In genomic region chr2:32964659-32965457, GRCm38 (mm10) we compare ENCODE assay signal across 9 mouse cellular contexts. TPM values are rescaled to one million over a fixed set of nuclear protein-coding genes. Genes with fewer than 3 reads are reported as not detected.
DNase-seq lines count a peak whose midpoint lies in the region; ATAC-seq and TF ChIP-seq lines count a peak whose summit lies in the region.
"Had no signal": no experiment of that assay in that cellular context is flagged by ENCODE, and none has a peak within 500 bp of the region (broad histone marks: within the 10 kb centered on the region; RNA-seq: fewer than 3 reads in every experiment).

No protein-coding gene starts in this region.

- no peak for TF ChIP-seq CTCF in layer of hippocampus, adult 2 months (conservative IDR thresholded peaks at IDR 0.05)

- no peak for ATAC-seq in lung, embryonic 16.5 days (ENCODE audit: low read depth)
- no peak for ATAC-seq in embryonic facial prominence, embryonic 15.5 days (ENCODE audit: insufficient number of reproducible peaks, low FRiP score, low TSS enrichment, low read depth)
- ATAC-seq: hindbrain, embryonic 16.5 days had no signal

- peaks cover 40% of the 10 kb centered on the region for H3K4me1 ChIP-seq in lung, embryonic 16.5 days (replicated peaks; ENCODE audit: control insufficient read depth, insufficient read depth, low read length)
- H3K4me1 ChIP-seq in embryonic facial prominence, embryonic 15.5 days, result peaks cover 48% of the 10 kb centered on the region

- no peaks in the 10 kb centered on the region for H3K9me3 ChIP-seq in lung, embryonic 16.5 days (ENCODE audit: control insufficient read depth, low read length)
- H3K9me3 ChIP-seq in embryonic facial prominence, embryonic 15.5 days (replicated peaks), result no peaks in the 10 kb centered on the region

- no peak for DNase-seq in lung, postnatal 4 days
- DNase-seq in NIH3T3 (ENCODE audit: low read depth), result peak; percentile 17
- peak; percentile 20 for DNase-seq in naive thymus-derived CD4-positive, alpha-beta T cell, adult 2 months (ENCODE audit: low read depth)
- DNase-seq in adrenal gland, adult 8-10 months, result no peak
- no peak for DNase-seq in adrenal gland, postnatal 25 days
- no peak for DNase-seq in layer of hippocampus, adult 2 months (ENCODE audit: low spot score in 2 of 2)

- no peaks in the 10 kb centered on the region for H3K27me3 ChIP-seq in lung, embryonic 16.5 days (ENCODE audit: control insufficient read depth, insufficient read depth, low read depth, low read length)
- no peaks in the 10 kb centered on the region for H3K27me3 ChIP-seq in embryonic facial prominence, embryonic 15.5 days

- H3K27ac ChIP-seq in lung, embryonic 16.5 days (ENCODE audit: low read length), result 0 out of 2 replicates have a peak overlapping the region, but pooled peaks have one; percentile 30
- H3K27ac ChIP-seq in embryonic facial prominence, embryonic 15.5 days (replicated peaks), result peak overlapping the region; percentile 39; the same call in 1 of the 2 replicates
- H3K27ac ChIP-seq in layer of hippocampus, adult 2 months, result no peak overlapping the region

- no peak overlapping the region for H3K4me2 ChIP-seq in lung, embryonic 16.5 days (ENCODE audit: low read depth, low read length)
- H3K4me2 ChIP-seq in embryonic facial prominence, embryonic 15.5 days (replicated peaks), result no peak overlapping the region

- H3K9ac ChIP-seq in lung, embryonic 16.5 days (ENCODE audit: low read length), result no peak overlapping the region
- no peak overlapping the region for H3K9ac ChIP-seq in embryonic facial prominence, embryonic 15.5 days

- H3K36me3 ChIP-seq in lung, embryonic 16.5 days (ENCODE audit: control insufficient read depth, insufficient read depth, low read length), result peaks cover 18% of the 10 kb centered on the region
- peaks cover 25% of the 10 kb centered on the region for H3K36me3 ChIP-seq in embryonic facial prominence, embryonic 15.5 days

- H3K4me3 ChIP-seq in lung, embryonic 16.5 days (ENCODE audit: low read length), result no peak overlapping the region
- H3K4me3 ChIP-seq in embryonic facial prominence, embryonic 15.5 days (replicated peaks), result no peak overlapping the region
- H3K4me3 ChIP-seq in layer of hippocampus, adult 2 months, result no peak overlapping the region

- WGBS in lung, embryonic 16.5 days, result 33% methylated on average over 10 of the region's 10 CpGs
- 26% methylated on average over 10 of the region's 10 CpGs for WGBS in embryonic facial prominence, embryonic 15.5 days

RNA-seq across cellular contexts. Expression of gene Lrsam1, which starts 3.4 kb away (rescaled TPM):
- 9.3 and 10.6 TPM in 2 replicates for polyA plus RNA-seq in lung, embryonic 16.5 days (2015; fragmentation: Nextera tagmentation; extraction: Ambion mirVana)
- polyA plus RNA-seq in embryonic facial prominence, embryonic 15.5 days (2015; fragmentation: Nextera tagmentation; extraction: Ambion mirVana), result 13.1 and 15.3 TPM in 2 replicates
- 10 to 100 TPM; 23.3 to 38.9 (median 28.5) TPM for total RNA-seq in adrenal gland, adult 8-10 months (2022)
- 17.4 and 28.7 TPM in 2 replicates for total RNA-seq in adrenal gland, postnatal 25 days (2021)
- total RNA-seq in layer of hippocampus, adult 2 months (2021), result 10 to 100 TPM; 36.8 to 37.9 TPM

RNA-seq across cellular contexts. Expression of gene Rpl12, which starts 3.5 kb away (rescaled TPM):
- polyA plus RNA-seq in lung, embryonic 16.5 days (2015; fragmentation: Nextera tagmentation; extraction: Ambion mirVana), result 145 and 151 TPM in 2 replicates
- 141 and 176 TPM in 2 replicates for polyA plus RNA-seq in embryonic facial prominence, embryonic 15.5 days (2015; fragmentation: Nextera tagmentation; extraction: Ambion mirVana)
- 100 to 1,000 TPM; 137 to 206 (median 196) TPM for total RNA-seq in adrenal gland, adult 8-10 months (2022)
- 133 and 250 TPM in 2 replicates for total RNA-seq in adrenal gland, postnatal 25 days (2021)
- 100 to 1,000 TPM; 115 to 125 TPM for total RNA-seq in layer of hippocampus, adult 2 months (2021)

RNA-seq across cellular contexts. Expression of gene Slc2a8, which starts 17.0 kb away (rescaled TPM):
- polyA plus RNA-seq in lung, embryonic 16.5 days (2015; fragmentation: Nextera tagmentation; extraction: Ambion mirVana), result 19.2 and 20.6 TPM in 2 replicates
- polyA plus RNA-seq in embryonic facial prominence, embryonic 15.5 days (2015; fragmentation: Nextera tagmentation; extraction: Ambion mirVana), result 22.2 and 25.2 TPM in 2 replicates
- total RNA-seq in adrenal gland, adult 8-10 months (2022), result 10 to 100 TPM; 19.8 to 28.5 (median 24.4) TPM
- 15.0 and 24.4 TPM in 2 replicates for total RNA-seq in adrenal gland, postnatal 25 days (2021)
- total RNA-seq in layer of hippocampus, adult 2 months (2021), result 10 to 100 TPM; 19.1 to 21.7 TPM

Comparison
In these comparisons a context has a peak if more than half of its experiments do, and no peak if none do; other contexts are left out.
1. DNase-seq: peak in NIH3T3 (single experiment) and naive thymus-derived CD4-positive, alpha-beta T cell, adult 2 months (single experiment); none in lung, postnatal 4 days (0 of 2), adrenal gland, adult 8-10 months (single experiment), adrenal gland, postnatal 25 days (single experiment) and layer of hippocampus, adult 2 months (0 of 2).